Mouse (Mus musculus) kidney, adult 2 months (tissue): Measurements from ENCODE around the gene Gal3st1. TPM values are rescaled to one million over a fixed set of nuclear protein-coding genes. Genes with fewer than 3 reads are reported as not detected.

Source experiments
- DNase-seq: peaks from one replicate; pipeline ENCODE4 v3.0.0; 2021
- H3K27ac ChIP-seq: fragments of 200-500 bp; 2 replicates; pipeline ENCODE4 v1.5.1; 2012; ENCODE audit warnings: low read depth, low read length, control low read depth, inconsistent platforms; ENCODE audit not compliant: insufficient read depth
- H3K27me3 ChIP-seq: fragments of 200-500 bp; replicated peaks from 2 replicates; pipeline ENCODE4 v1.6.1; 2012; ENCODE audit warnings: mild to moderate bottlenecking, moderate library complexity, low read length, inconsistent platforms; ENCODE audit not compliant: control insufficient read depth, insufficient read depth
- H3K36me3 ChIP-seq: fragments of 200-500 bp; 2 replicates; pipeline ENCODE4 v1.6.1; 2012; ENCODE audit warnings: mild to moderate bottlenecking, moderate library complexity, low read length, inconsistent platforms; ENCODE audit not compliant: control insufficient read depth, insufficient read depth
- H3K4me1 ChIP-seq: fragments of 200-500 bp; 2 replicates; pipeline ENCODE4 v1.6.1; 2011; ENCODE audit warnings: low read length; ENCODE audit not compliant: control insufficient read depth, insufficient read depth
- H3K4me3 ChIP-seq: fragments of 200-500 bp; 2 replicates; pipeline ENCODE4 v1.5.1; 2011; ENCODE audit warnings: mild to moderate bottlenecking, low read depth, low read length, control low read depth; ENCODE audit not compliant: insufficient read depth
- CTCF ChIP-seq: fragments of 200-500 bp; conservative IDR thresholded peaks from 2 replicates; pipeline ENCODE4 v1.5.1; 2011; ENCODE audit warnings: low read depth, mild to moderate bottlenecking, control low read depth, low read length, moderate library complexity, mixed read lengths; ENCODE audit not compliant: insufficient read depth, insufficient read length
- POLR2A ChIP-seq: fragments of 200-500 bp; IDR thresholded peaks from one replicate; pipeline ENCODE4 v1.6.1; 2011; ENCODE audit warnings: low read depth, low read length, control low read depth
- WGBS: fragments of 180-500 bp; shearing (Covaris S2); methylation state at CpG from one replicate; pipeline ENCODE4 v1.1.7; 2018; 5-methylcytosine and 5-hydroxymethylcytosine counted together
- polyA plus RNA-seq: library from polyadenylated mRNA; depleted of rRNA; stranded (reverse); fragments of >200 nt; gene quantifications from 2 replicates; pipeline ENCODE4 v1.2.3, GENCODE M21; 2012

The Gal3st1 gene
- polyA plus RNA-seq, 1 experiment: 71.7 TPM

DNA sequence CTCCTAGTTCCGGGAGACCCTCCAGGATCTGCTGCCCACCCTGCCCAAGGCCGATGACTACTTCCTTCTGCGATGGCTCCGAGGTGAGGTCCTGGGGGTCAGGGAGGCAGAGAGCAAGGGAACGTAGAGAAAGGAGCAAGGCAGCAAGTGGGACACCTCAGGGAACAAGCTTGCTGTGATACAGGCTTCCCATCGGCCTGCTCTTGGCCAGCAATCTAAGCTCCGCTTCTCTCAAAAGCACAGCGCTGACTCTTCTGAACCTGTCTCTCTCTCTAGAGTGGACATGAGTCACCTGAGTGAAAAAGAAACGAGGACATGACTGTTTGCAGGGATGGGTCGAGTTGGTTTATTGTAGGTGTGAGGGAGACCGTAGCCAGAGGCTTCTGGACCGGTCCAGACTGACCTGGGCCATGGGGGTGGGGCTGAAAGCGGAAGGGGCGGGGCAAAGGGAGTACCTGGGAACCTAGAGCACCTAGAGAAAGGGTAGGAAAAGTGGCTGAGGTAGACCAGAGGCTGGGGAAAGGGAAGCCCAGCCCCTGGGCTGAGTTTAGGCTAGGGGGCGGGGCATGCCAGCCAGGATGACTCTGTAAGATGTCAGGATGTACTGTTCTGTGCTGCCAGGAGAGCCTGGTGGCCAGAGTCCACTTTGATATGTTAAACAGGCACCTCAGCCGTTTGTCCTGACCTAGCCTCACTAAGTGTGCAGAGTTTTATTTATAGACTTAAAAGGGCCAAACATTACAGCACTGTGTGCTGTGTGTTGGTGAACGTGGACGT is 51.9 kb downstream of the Gal3st1 start:
- DNase-seq: peak; percentile 63
- H3K27me3 ChIP-seq: no peaks in the 10 kb centered on the region
- TF ChIP-seq POLR2A: no peak
- TF ChIP-seq CTCF: no peak
- no peak overlapping the region for H3K27ac ChIP-seq
- 61% methylated on average over 18 of the region's 18 CpGs for WGBS
- no peaks in the 10 kb centered on the region for H3K4me1 ChIP-seq
- H3K4me3 ChIP-seq: no peak overlapping the region
- no peaks in the 10 kb centered on the region for H3K36me3 ChIP-seq

DNA sequence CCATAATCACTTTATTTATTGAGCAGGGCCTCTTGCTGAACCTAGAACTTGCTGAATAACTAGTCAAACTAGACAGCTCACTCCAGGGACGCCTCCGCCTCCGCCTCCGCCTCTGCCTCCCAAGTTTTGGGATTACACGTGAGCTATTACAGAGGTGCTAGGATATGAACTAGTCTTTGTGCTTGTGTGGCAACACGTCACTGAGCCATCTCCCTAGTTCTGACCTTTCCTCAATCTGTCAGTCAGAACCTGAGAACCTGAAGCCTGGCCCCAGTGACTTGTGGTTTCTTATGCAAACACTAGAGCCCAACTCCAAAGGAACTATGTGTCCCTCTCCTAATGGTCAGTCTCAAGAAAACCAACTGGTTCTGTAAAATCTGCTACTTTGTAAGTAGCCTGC is 52.5 kb downstream of the Gal3st1 start:
- 84% methylated on average over 6 of the region's 6 CpGs for WGBS
- H3K27me3 ChIP-seq: no peaks in the 10 kb centered on the region
- H3K4me1 ChIP-seq: no peaks in the 10 kb centered on the region
- no peak overlapping the region for H3K27ac ChIP-seq
- no peak for DNase-seq
- no peaks in the 10 kb centered on the region for H3K36me3 ChIP-seq
- H3K4me3 ChIP-seq: no peak overlapping the region
- TF ChIP-seq CTCF (no peak), POLR2A (no peak)

DNA sequence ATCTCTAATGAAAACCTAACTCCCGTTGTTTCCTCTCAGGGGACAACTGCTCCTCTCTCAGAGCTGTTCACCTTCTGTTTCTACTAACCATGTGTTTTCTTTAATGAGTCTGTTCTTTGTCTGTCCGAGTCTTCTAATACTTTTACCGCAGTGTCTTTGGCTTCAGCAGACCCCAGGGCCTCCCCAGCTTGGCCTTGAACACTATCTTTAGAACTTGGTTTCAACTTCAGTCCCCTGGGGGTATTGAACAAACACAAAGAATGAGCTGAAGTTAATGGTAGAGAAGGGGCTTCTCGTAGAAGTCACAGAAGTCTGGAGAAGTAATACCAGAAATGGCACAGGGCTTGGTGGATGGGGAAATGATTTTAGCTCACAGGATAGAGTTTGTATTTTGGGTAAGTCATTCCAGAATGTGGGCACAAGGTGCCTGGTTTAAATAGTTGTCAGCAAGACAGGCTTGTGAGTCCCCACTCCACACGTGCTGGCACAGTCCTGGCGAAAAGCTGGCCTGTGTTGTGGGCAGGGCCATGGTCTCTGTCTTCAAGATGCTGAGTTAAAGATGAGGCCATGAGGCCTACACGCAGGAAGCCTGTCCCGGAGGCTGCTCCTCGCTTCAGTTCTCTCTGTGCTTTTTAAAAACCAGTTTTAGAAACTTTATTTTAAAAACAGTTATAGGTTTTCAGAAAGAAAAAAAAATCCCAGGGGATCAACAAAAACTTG is 53.1 kb downstream of the Gal3st1 start:
- TF ChIP-seq CTCF: no peak
- TF ChIP-seq POLR2A: no peak
- Histone ChIP-seq H3K4me3 (no peak overlapping the region), H3K4me1 (no peaks in the 10 kb centered on the region), H3K27me3 (no peaks in the 10 kb centered on the region), H3K36me3 (no peaks in the 10 kb centered on the region), H3K27ac (no peak overlapping the region)
- DNase-seq: no peak
- WGBS: 72% methylated on average over 9 of the region's 9 CpGs

DNA sequence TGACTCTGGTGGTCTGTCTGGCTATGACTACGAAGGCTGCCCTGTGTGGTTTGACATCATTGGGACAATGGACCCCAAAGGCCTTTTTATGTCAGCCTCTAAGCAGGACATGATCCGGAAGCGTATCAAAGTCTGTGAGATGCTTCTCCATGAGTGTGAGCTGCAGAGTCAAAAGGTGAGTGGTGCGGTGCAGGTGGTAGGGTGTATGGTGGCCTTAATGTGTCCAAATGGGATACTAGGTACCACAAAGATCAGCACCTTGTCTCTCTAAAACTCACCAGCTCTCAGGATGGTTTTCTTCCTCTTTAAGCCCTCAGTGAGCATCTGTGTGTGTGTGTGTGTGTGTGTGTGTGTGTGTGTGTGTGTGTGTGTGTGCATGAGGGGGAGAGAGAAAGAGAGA is 56.5 kb downstream of the Gal3st1 start:
- Histone ChIP-seq H3K27ac (no peak overlapping the region), H3K27me3 (no peaks in the 10 kb centered on the region), H3K4me3 (no peak overlapping the region), H3K36me3 (no peaks in the 10 kb centered on the region), H3K4me1 (no peaks in the 10 kb centered on the region)
- TF ChIP-seq CTCF (no peak), POLR2A (no peak)
- WGBS: 93% methylated on average over 4 of the region's 4 CpGs
- DNase-seq: no peak

DNA sequence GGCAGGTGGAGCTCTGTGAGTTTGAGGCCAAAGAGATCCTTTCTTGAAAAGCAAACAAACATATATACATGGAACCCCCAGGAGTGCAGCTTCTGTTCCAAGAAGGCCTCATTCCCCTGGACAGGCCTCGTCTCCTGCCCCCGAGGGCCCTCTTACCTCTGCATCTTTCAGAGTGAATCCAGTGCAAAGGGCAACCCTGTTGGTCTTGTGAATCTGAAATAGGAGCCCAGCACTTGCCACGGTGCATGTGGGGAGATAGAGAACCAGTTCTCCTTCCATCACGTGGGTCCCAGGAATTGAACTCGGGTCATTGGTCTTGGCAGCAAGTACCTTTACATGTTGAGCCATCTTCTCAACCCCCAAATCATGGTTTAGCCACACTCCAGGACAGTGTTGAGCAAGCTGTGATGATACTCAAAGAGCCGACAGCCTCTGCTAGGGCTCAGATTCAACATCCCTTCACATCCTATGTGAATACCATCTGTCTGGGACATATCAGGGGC is 57.7 kb downstream of the Gal3st1 start:
- WGBS: 79% methylated on average over 6 of the region's 6 CpGs

DNA sequence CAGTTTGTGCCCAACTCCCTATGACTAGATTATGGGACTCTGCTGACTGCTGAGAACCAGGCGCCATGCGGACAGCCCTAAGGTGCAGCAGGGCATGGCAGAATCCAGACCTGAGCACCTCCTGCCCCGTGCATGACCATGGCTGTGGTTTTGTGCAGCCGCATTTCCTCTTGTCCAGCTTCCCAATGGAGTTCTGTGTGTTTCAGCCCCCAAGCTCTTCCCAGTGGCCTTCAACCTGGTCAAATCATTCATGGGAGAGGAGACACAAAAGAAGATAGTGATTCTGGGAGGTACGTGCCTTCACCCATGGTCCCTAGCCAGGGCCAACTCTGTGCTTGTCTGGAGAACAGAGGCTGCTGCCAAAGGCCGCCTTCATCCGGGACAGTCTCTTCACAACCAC is 59.6 kb downstream of the Gal3st1 start:
- TF ChIP-seq CTCF (no peak), POLR2A (no peak)
- Histone ChIP-seq H3K4me3 (no peak overlapping the region), H3K27me3 (no peaks in the 10 kb centered on the region), H3K4me1 (no peaks in the 10 kb centered on the region), H3K27ac (no peak overlapping the region), H3K36me3 (no peaks in the 10 kb centered on the region)
- no peak for DNase-seq
- 86% methylated on average over 7 of the region's 7 CpGs for WGBS

More for the DNA sequence above, 57.7 kb downstream of the Gal3st1 start:
- H3K36me3 ChIP-seq: no peaks in the 10 kb centered on the region
- H3K27me3 ChIP-seq: no peaks in the 10 kb centered on the region
- H3K4me1 ChIP-seq: no peaks in the 10 kb centered on the region
- no peak for DNase-seq
- TF ChIP-seq POLR2A: no peak
- no peak overlapping the region for H3K4me3 ChIP-seq
- no peak overlapping the region for H3K27ac ChIP-seq

DNA sequence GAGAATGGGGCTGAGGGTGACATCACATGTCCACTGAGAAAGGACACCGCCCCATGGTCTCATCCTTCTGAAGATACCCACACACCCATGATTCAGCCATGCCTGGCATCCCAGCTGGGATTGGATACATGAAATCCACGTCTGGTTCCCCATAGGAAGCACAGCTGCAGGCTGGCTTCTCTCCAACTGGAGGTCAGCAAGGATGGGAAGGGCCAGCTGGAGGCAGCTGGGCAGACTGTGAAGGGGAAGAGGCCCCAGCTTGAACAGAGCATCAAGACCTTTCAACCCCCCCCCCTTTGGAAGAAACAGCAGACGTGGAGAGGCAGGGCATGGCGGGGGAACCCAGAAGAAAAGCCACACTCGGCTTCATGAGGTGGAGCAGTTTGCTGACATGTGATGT is 63.1 kb downstream of the Gal3st1 start:
- Histone ChIP-seq H3K4me1 (no peaks in the 10 kb centered on the region), H3K27ac (no peak overlapping the region), H3K36me3 (no peaks in the 10 kb centered on the region), H3K27me3 (no peaks in the 10 kb centered on the region), H3K4me3 (no peak overlapping the region)
- no peak for DNase-seq
- TF ChIP-seq POLR2A (no peak), CTCF (no peak)
- 60% methylated on average over 5 of the region's 5 CpGs for WGBS
